Mouse (Mus musculus): ENCODE results near the gene Rnf217. TPM values are rescaled to one million over a fixed set of nuclear protein-coding genes. Genes with fewer than 3 reads are reported as not detected.
A peak's percentile ranks its signal among the peaks of the same experiment; 100 is the strongest.

Gene Rnf217
- polyA plus RNA-seq, 1 experiment from 2014 or later, result 1.9 TPM

- Histone ChIP-seq H3K36me3 (ENCODE audit: control insufficient read depth, insufficient read depth) (peaks cover 4% of the 10 kb centered on the region; the same call in 1 of the 2 replicates), H3K27ac (ENCODE audit: low read depth, low read length) (no peak overlapping the region), H3K27me3 (replicated peaks; ENCODE audit: control insufficient read depth, insufficient read depth, low read length) (no peaks in the 10 kb centered on the region), H3K9me3 (ENCODE audit: control insufficient read depth) (no peaks in the 10 kb centered on the region), H3K9ac (ENCODE audit: low read depth, low read length) (no peak overlapping the region), H3K4me2 (replicated peaks; ENCODE audit: low read depth) (no peak overlapping the region), H3K4me1 (replicated peaks; ENCODE audit: control insufficient read depth, insufficient read depth, low read length) (peaks cover 7% of the 10 kb centered on the region; the same call in 1 of the 2 replicates), H3K4me3 (ENCODE audit: low read depth, low read length) (no peak overlapping the region)
- WGBS, result 90% methylated on average over 2 of the region's 2 CpGs
- TF ChIP-seq CTCF (IDR thresholded peaks at IDR 0.05; ENCODE audit: low read depth), result no peak
- no peak for ATAC-seq
These were observed 73.9 kb downstream of the Rnf217 start for GRCm38 (mm10) chr10:31535046-31535445.

DNA sequence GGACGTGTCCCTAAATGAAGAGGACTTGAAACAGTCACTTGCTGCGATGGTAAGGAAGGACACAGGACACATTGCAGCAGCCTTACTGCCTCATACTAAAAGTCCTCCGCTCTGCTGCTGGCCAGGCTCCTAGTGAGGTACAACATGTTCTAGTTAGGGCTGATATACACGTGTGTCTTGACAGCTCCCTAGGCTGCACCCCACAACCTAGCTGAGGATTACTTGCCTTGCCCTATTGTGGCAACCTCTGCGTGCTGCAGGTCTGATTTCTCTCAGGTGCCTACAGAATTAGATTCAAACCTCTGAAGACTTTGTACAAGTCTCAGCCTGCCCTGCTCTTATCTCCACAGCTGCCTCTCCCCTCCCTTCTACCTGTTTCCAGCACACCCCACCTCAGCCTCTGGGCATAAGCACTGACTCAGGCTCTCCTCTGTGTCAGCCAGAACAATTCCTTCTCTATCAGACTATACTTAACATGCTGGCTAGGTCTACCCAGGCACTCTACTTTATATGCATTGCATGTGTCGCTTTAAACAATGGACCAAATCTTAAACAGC, 75.6 kb downstream of the Rnf217 start:
- H3K36me3 ChIP-seq (ENCODE audit: control insufficient read depth, insufficient read depth), result peaks cover 4% of the 10 kb centered on the region; the same call in 1 of the 2 replicates
- peak overlapping the region; percentile 15; the same call in 1 of the 2 replicates for H3K27ac ChIP-seq (ENCODE audit: low read depth, low read length)
- no peak overlapping the region for H3K9ac ChIP-seq (ENCODE audit: low read depth, low read length)
- no peaks in the 10 kb centered on the region for H3K27me3 ChIP-seq (replicated peaks; ENCODE audit: control insufficient read depth, insufficient read depth, low read length)
- TF ChIP-seq CTCF (IDR thresholded peaks at IDR 0.05; ENCODE audit: low read depth), result no peak
- no peak overlapping the region for H3K4me2 ChIP-seq (replicated peaks; ENCODE audit: low read depth)
- no peak overlapping the region for H3K4me3 ChIP-seq (ENCODE audit: low read depth, low read length)
- 74% methylated on average over 6 of the region's 6 CpGs for WGBS
- no peaks in the 10 kb centered on the region for H3K9me3 ChIP-seq (ENCODE audit: control insufficient read depth)
- peak; percentile 45 for ATAC-seq
- H3K4me1 ChIP-seq (replicated peaks; ENCODE audit: control insufficient read depth, insufficient read depth, low read length), result 0 out of 2 replicates have a peak, but pooled peaks cover 4% of the 10 kb centered on the region

DNA sequence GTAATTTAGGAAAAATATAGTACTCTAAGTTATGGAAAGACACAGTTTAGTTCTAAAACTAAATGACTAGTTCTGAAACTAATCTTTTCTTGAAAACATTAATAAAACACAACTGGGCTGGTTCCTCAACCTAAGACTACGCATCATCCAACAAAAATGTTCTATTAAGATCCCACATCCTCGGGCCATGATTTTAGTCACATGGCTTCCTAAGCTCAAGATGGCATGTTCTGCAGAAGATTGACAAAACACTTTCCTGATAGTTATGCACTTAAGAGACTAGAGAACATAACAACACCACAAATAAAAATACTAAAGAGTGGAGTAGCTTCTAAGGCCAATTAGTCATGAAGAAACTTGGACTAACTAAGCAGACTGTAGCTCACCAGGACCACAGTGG, 76.2 kb downstream of the Rnf217 start:
- Histone ChIP-seq H3K4me3 (ENCODE audit: low read depth, low read length) (no peak overlapping the region), H3K4me1 (replicated peaks; ENCODE audit: control insufficient read depth, insufficient read depth, low read length) (0 out of 2 replicates have a peak, but pooled peaks cover 3% of the 10 kb centered on the region), H3K27me3 (replicated peaks; ENCODE audit: control insufficient read depth, insufficient read depth, low read length) (no peaks in the 10 kb centered on the region), H3K9me3 (ENCODE audit: control insufficient read depth) (no peaks in the 10 kb centered on the region), H3K9ac (ENCODE audit: low read depth, low read length) (no peak overlapping the region), H3K27ac (ENCODE audit: low read depth, low read length) (no peak overlapping the region), H3K4me2 (replicated peaks; ENCODE audit: low read depth) (no peak overlapping the region), H3K36me3 (ENCODE audit: control insufficient read depth, insufficient read depth) (peaks cover 4% of the 10 kb centered on the region; the same call in 1 of the 2 replicates)
- no peak for ATAC-seq
- 86% methylated on average over 2 of the region's 2 CpGs for WGBS
- no peak for TF ChIP-seq CTCF (IDR thresholded peaks at IDR 0.05; ENCODE audit: low read depth)

GRCm38 (mm10) chr10:31528297-31528984, 80.5 kb downstream of the Rnf217 start:
- H3K9me3 ChIP-seq (ENCODE audit: control insufficient read depth), result no peaks in the 10 kb centered on the region
- ATAC-seq, result peak; percentile 78
- no peak overlapping the region for H3K4me2 ChIP-seq (replicated peaks; ENCODE audit: low read depth)
- WGBS, result 52% methylated on average over 6 of the region's 6 CpGs
- no peak overlapping the region for H3K9ac ChIP-seq (ENCODE audit: low read depth, low read length)
- no peaks in the 10 kb centered on the region for H3K27me3 ChIP-seq (replicated peaks; ENCODE audit: control insufficient read depth, insufficient read depth, low read length)
- no peaks in the 10 kb centered on the region for H3K4me1 ChIP-seq (replicated peaks; ENCODE audit: control insufficient read depth, insufficient read depth, low read length)
- H3K36me3 ChIP-seq (ENCODE audit: control insufficient read depth, insufficient read depth), result peaks cover 4% of the 10 kb centered on the region; the same call in 1 of the 2 replicates
- TF ChIP-seq CTCF (IDR thresholded peaks at IDR 0.05; ENCODE audit: low read depth), result no peak
- H3K4me3 ChIP-seq (ENCODE audit: low read depth, low read length), result no peak overlapping the region
- peak overlapping the region; percentile 62 for H3K27ac ChIP-seq (ENCODE audit: low read depth, low read length)

GRCm38 (mm10) chr10:31525705-31526104, 83.3 kb downstream of the Rnf217 start:
- TF ChIP-seq CTCF (IDR thresholded peaks at IDR 0.05; ENCODE audit: low read depth), result no peak
- Histone ChIP-seq H3K4me2 (replicated peaks; ENCODE audit: low read depth) (no peak overlapping the region), H3K4me3 (ENCODE audit: low read depth, low read length) (no peak overlapping the region), H3K4me1 (replicated peaks; ENCODE audit: control insufficient read depth, insufficient read depth, low read length) (no peaks in the 10 kb centered on the region), H3K36me3 (ENCODE audit: control insufficient read depth, insufficient read depth) (no peaks in the 10 kb centered on the region), H3K27ac (ENCODE audit: low read depth, low read length) (peak overlapping the region; percentile 46), H3K27me3 (replicated peaks; ENCODE audit: control insufficient read depth, insufficient read depth, low read length) (no peaks in the 10 kb centered on the region), H3K9ac (ENCODE audit: low read depth, low read length) (no peak overlapping the region), H3K9me3 (ENCODE audit: control insufficient read depth) (no peaks in the 10 kb centered on the region)
- ATAC-seq, result peak; percentile 78
- WGBS, result 59% methylated on average over 3 of the region's 3 CpGs

DNA sequence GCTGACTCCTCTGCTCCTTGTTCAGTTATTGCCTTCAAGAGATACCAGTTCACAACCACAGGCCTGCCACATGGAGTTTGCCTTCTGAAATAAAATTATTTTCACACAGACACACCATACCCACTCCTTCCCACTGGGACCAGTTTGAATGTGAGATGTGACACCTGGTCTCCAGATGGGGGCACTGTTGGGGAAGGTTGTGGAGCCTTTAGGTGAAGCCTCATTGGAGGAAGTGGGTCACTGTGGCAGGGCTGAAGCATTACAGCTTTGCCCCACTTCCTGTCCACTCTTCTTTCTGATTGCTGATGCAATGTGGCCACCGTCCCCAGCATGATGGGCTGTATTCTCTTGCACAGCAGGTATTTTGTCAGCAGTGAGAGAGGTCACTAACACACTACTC, 89.6 kb downstream of the Rnf217 start:
- H3K4me3 ChIP-seq (ENCODE audit: low read depth, low read length), result no peak overlapping the region
- no peak overlapping the region for H3K4me2 ChIP-seq (replicated peaks; ENCODE audit: low read depth)
- H3K27me3 ChIP-seq (replicated peaks; ENCODE audit: control insufficient read depth, insufficient read depth, low read length), result no peaks in the 10 kb centered on the region
- H3K27ac ChIP-seq (ENCODE audit: low read depth, low read length), result no peak overlapping the region
- H3K9me3 ChIP-seq (ENCODE audit: control insufficient read depth), result no peaks in the 10 kb centered on the region
- H3K36me3 ChIP-seq (ENCODE audit: control insufficient read depth, insufficient read depth), result no peaks in the 10 kb centered on the region
- TF ChIP-seq CTCF (IDR thresholded peaks at IDR 0.05; ENCODE audit: low read depth), result peak; percentile 76
- no peak overlapping the region for H3K9ac ChIP-seq (ENCODE audit: low read depth, low read length)
- peak; percentile 55; the same call in 1 of the 2 replicates for ATAC-seq
- WGBS, result 58% methylated on average over 1 of the region's 1 CpGs
- H3K4me1 ChIP-seq (replicated peaks; ENCODE audit: control insufficient read depth, insufficient read depth, low read length), result peaks cover 3% of the 10 kb centered on the region; the same call in 1 of the 2 replicates

All from intestine, postnatal 0 days (tissue).